Mouse (Mus musculus): ENCODE results near the gene Lrrtm4. TPM values are rescaled to one million over a fixed set of nuclear protein-coding genes. Genes with fewer than 3 reads are reported as not detected.

Lrrtm4 gene
- total and polyA plus RNA-seq, 3 experiments, result not detected

Other genes starting within 250 kb of the Lrrtm4 start
- not detected in 2 replicates for gene Gm20594, start 201.0 kb upstream of the Lrrtm4 start, total RNA-seq (2012; rRNA removed)
- not detected for gene Gm20594, start 201.0 kb upstream of the Lrrtm4 start, polyA plus RNA-seq (2012; ENCODE audit: insufficient read depth in 1 of 2, insufficient read length in 2 of 2, low read depth in 1 of 2, low replicate concordance in 2 of 2, missing spikeins in 1 of 2)

All from MEL (cell line).